Mouse (Mus musculus): ENCODE data around the gene Hhat. TPM values are rescaled to one million over a fixed set of nuclear protein-coding genes. Genes with fewer than 3 reads are reported as not detected.

The Hhat gene
- polyA plus RNA-seq, 1 experiment from 2014 or later: 3.6 TPM

GRCm38 (mm10) chr1:192789111-192789522 is 18.1 kb upstream of the Hhat start:
- WGBS: 58% methylated on average over 10 of the region's 10 CpGs
- ATAC-seq (ENCODE audit: low FRiP score, low TSS enrichment): peak; percentile 28; the same call in 1 of the 2 replicates
- H3K27ac ChIP-seq (replicated peaks): peak overlapping the region; percentile 81
- 0 out of 2 replicates have a peak, but pooled peaks cover 6% of the 10 kb centered on the region for H3K4me1 ChIP-seq (replicated peaks; ENCODE audit: control insufficient read depth, insufficient read depth)
- no peak overlapping the region for H3K4me2 ChIP-seq (replicated peaks; ENCODE audit: low read depth)
- no peak overlapping the region for H3K4me3 ChIP-seq (ENCODE audit: low read depth, low read length)
- no peaks in the 10 kb centered on the region for H3K36me3 ChIP-seq (ENCODE audit: control insufficient read depth, insufficient read depth, low read length)
- H3K9ac ChIP-seq (ENCODE audit: low read length): no peak overlapping the region
- H3K27me3 ChIP-seq (ENCODE audit: control insufficient read depth, insufficient read depth, low read length): no peaks in the 10 kb centered on the region
- no peak for DNase-seq (ENCODE audit: low spot score)
- TF ChIP-seq EP300 (optimal IDR thresholded peaks at IDR 0.05) (no peak), CTCF (IDR thresholded peaks at IDR 0.05; ENCODE audit: low read depth) (no peak)
- no peaks in the 10 kb centered on the region for H3K9me3 ChIP-seq (ENCODE audit: control insufficient read depth, low read length)

DNA sequence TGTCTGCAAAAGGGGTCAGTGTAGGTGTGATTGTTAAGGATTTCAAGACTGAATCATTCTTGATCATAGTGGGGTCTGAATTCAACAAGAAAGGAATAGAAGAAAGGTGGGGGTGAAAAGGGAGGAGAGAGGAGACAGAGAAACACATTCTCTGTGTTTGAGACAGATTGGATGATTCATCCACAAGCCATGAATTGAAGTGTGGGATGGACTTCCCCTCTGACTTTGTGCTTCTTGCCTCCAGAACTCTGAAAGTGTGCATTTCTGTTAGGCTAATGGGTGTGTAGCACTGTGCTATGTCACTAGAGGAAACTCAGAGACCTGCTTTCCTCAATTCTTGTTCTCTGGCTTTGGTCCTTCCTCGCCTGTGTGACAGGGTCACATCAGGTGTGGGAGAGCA is 15.2 kb upstream of the Hhat start:
- H3K4me1 ChIP-seq (replicated peaks; ENCODE audit: control insufficient read depth, insufficient read depth): 0 out of 2 replicates have a peak, but pooled peaks cover 2% of the 10 kb centered on the region
- no peak overlapping the region for H3K4me3 ChIP-seq (ENCODE audit: low read depth, low read length)
- no peak for ATAC-seq (ENCODE audit: low FRiP score, low TSS enrichment)
- H3K27ac ChIP-seq (replicated peaks): peak overlapping the region; percentile 70; the same call in 1 of the 2 replicates
- 74% methylated on average over 1 of the region's 1 CpGs for WGBS
- H3K4me2 ChIP-seq (replicated peaks; ENCODE audit: low read depth): no peak overlapping the region
- no peak overlapping the region for H3K9ac ChIP-seq (ENCODE audit: low read length)
- H3K27me3 ChIP-seq (ENCODE audit: control insufficient read depth, insufficient read depth, low read length): no peaks in the 10 kb centered on the region
- no peak for DNase-seq (ENCODE audit: low spot score)
- no peaks in the 10 kb centered on the region for H3K36me3 ChIP-seq (ENCODE audit: control insufficient read depth, insufficient read depth, low read length)
- no peaks in the 10 kb centered on the region for H3K9me3 ChIP-seq (ENCODE audit: control insufficient read depth, low read length)
- no peak for TF ChIP-seq CTCF (IDR thresholded peaks at IDR 0.05; ENCODE audit: low read depth)
- no peak for TF ChIP-seq EP300 (optimal IDR thresholded peaks at IDR 0.05)

- H3K36me3 ChIP-seq (ENCODE audit: control insufficient read depth, insufficient read depth, low read length): no peaks in the 10 kb centered on the region
- H3K27ac ChIP-seq (replicated peaks): peak overlapping the region; percentile 70
- H3K27me3 ChIP-seq (ENCODE audit: control insufficient read depth, insufficient read depth, low read length): no peaks in the 10 kb centered on the region
- H3K4me3 ChIP-seq (ENCODE audit: low read depth, low read length): no peak overlapping the region
- 0 out of 2 replicates have a peak, but pooled peaks cover 2% of the 10 kb centered on the region for H3K4me1 ChIP-seq (replicated peaks; ENCODE audit: control insufficient read depth, insufficient read depth)
- no peaks in the 10 kb centered on the region for H3K9me3 ChIP-seq (ENCODE audit: control insufficient read depth, low read length)
- TF ChIP-seq EP300 (optimal IDR thresholded peaks at IDR 0.05) (no peak), CTCF (IDR thresholded peaks at IDR 0.05; ENCODE audit: low read depth) (no peak)
- H3K9ac ChIP-seq (ENCODE audit: low read length): no peak overlapping the region
- H3K4me2 ChIP-seq (replicated peaks; ENCODE audit: low read depth): no peak overlapping the region
- 55% methylated on average over 17 of the region's 17 CpGs for WGBS
- DNase-seq (ENCODE audit: low spot score) (no peak), ATAC-seq (ENCODE audit: low FRiP score, low TSS enrichment) (peak; percentile 50)
Measured at GRCm38 (mm10) chr1:192785046-192785961, 14.3 kb upstream of the Hhat start.

- peak; percentile 56 for DNase-seq (ENCODE audit: low spot score)
- Histone ChIP-seq H3K4me1 (replicated peaks; ENCODE audit: control insufficient read depth, insufficient read depth) (0 out of 2 replicates have a peak, but pooled peaks cover 2% of the 10 kb centered on the region), H3K9me3 (ENCODE audit: control insufficient read depth, low read length) (no peaks in the 10 kb centered on the region), H3K4me3 (ENCODE audit: low read depth, low read length) (no peak overlapping the region), H3K27ac (replicated peaks) (no peak overlapping the region), H3K9ac (ENCODE audit: low read length) (no peak overlapping the region), H3K27me3 (ENCODE audit: control insufficient read depth, insufficient read depth, low read length) (no peaks in the 10 kb centered on the region), H3K36me3 (ENCODE audit: control insufficient read depth, insufficient read depth, low read length) (no peaks in the 10 kb centered on the region), H3K4me2 (replicated peaks; ENCODE audit: low read depth) (no peak overlapping the region)
- WGBS: 31% methylated on average over 4 of the region's 4 CpGs
- TF ChIP-seq CTCF (IDR thresholded peaks at IDR 0.05; ENCODE audit: low read depth) (peak; percentile 94), EP300 (optimal IDR thresholded peaks at IDR 0.05) (no peak)
- peak; percentile 54; the same call in 1 of the 2 replicates for ATAC-seq (ENCODE audit: low FRiP score, low TSS enrichment)
Measured at GRCm38 (mm10) chr1:192784374-192784773, 13.4 kb upstream of the Hhat start.

DNA sequence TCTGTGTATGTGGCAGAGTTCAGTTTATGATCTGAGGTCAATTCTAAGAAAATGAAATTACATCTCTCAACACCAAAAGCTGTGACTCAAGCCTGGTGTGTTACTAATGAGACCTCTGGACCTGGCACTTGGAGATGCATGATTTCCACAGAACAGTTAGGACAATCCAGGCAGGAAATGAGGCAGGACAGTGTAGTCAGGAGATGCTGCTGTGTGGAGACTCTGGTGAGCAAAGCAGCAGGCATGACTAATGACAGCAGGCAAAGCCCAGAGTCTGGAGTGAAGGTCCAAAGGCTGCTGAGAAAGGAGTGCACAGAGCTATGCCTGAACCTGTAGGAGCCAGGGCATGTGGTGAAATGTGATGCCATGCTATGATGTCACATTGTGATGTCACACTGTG is 10.2 kb upstream of the Hhat start:
- Histone ChIP-seq H3K27me3 (ENCODE audit: control insufficient read depth, insufficient read depth, low read length) (no peaks in the 10 kb centered on the region), H3K9me3 (ENCODE audit: control insufficient read depth, low read length) (no peaks in the 10 kb centered on the region), H3K4me1 (replicated peaks; ENCODE audit: control insufficient read depth, insufficient read depth) (0 out of 2 replicates have a peak, but pooled peaks cover 2% of the 10 kb centered on the region), H3K9ac (ENCODE audit: low read length) (no peak overlapping the region), H3K27ac (replicated peaks) (no peak overlapping the region), H3K4me3 (ENCODE audit: low read depth, low read length) (no peak overlapping the region), H3K36me3 (ENCODE audit: control insufficient read depth, insufficient read depth, low read length) (no peaks in the 10 kb centered on the region), H3K4me2 (replicated peaks; ENCODE audit: low read depth) (no peak overlapping the region)
- no peak for ATAC-seq (ENCODE audit: low FRiP score, low TSS enrichment)
- no peak for DNase-seq (ENCODE audit: low spot score)
- no peak for TF ChIP-seq EP300 (optimal IDR thresholded peaks at IDR 0.05)
- no peak for TF ChIP-seq CTCF (IDR thresholded peaks at IDR 0.05; ENCODE audit: low read depth)

Data from stomach, postnatal 0 days (tissue).